Mouse (Mus musculus): ENCODE results near the gene Usf2.

The Usf2 gene

DNA sequence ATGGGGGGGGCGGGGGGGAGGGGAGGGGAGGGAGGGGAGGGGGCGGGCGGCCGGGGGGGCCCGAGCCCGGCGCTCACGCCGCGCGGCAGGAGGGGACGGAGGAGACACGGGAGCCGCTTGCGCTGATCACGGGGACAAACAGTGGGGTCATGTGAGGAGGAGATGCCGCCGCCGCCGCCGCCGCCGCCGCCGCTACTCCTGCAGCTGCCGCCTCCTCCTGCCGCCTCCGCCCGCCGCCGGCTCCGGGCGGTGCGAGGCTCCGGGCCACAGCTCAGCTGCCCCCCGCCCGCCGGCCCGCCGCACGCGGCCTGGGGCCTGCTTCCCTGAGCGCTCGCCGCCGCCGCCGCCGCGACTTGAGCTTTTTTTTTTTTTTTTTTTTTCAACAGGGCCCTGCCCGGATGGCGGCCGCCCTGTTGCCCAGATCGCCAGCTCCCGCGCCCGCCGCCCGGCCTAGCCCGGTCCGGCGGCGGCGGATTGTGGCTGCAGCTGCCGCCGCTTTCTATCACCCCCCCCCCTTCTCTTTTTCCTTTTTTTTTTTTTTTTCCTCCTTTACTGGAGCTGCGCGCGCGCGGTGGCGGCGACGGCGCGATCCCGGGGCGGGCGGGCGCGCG lies at the start of gene Usf2:
TSS of gene Usf2 (minus strand) at position 48 of the 611 bp plus-strand sequence.
- DNase-seq (ENCODE audit: low spot score in 2 of 2) = peak; percentile 77 to 87

DNA sequence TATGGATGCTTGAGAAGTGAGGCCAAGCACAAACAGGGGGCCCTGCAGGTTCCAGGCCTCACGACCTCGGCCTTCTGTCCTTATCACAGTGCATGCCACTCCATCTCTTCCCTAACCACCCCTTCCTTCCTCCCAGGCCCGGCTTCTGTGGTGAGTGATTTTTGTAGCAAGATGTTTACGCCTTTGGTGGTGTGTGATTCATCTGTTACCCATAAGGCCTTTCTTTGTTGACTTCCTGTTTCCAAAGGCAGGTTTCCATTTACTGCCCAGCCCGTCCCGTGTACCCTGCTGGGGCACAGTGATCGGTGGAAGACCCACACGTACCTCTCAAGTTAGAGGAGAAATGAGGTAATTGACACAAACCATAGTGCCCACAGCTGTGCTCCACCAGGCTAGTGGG lies 46.0 kb upstream of the Usf2 start:
- DNase-seq (ENCODE audit: low spot score in 2 of 2) = peak; percentile 36 to 65

DNA sequence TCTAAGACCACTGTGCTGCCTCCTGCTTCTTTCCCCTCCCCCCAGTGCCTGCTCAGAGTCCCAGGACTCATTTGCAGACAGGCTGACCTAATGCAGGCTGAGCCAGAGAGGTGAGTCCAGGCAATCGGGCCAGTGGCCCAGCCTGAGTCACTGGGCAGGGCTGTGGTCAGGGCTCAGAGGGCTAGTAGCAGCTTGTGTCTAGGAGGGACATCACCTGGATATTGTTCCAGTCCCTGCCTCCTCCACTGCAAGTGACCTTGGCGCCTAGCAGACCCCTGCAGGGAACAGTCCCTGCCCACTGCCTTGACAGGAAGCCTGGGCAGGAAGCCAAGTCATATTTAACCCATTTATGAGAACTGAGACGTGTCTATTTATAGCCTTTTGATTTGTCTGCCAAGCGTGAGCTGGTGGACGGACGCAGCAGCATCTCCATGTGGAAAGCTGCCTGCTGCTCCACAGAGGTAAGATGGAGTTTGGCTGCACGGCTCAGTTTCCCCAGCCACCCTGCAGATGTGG lies 44.0 kb upstream of the Usf2 start:
- DNase-seq (ENCODE audit: low spot score in 2 of 2) = peak; percentile 50 to 73

DNA sequence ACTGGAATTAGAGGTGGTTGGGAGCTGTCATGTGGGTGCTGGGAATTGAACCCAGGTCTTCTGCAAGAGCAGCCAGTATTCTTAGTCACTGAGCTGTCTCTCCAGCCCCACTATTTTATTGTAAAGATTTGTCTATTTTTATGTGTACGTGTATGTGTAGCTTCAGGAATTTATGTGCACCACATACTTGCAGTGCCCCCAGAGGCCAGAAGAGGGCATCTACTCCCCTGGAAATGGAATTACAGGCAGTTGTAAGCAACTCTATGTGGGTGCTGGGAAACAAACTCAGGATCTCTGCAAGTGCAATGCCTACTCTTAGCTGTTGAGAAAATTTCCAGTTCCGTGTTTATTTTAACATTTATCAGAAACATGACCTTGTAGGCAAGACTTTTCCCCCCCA lies 39.9 kb upstream of the Usf2 start:
- no peak for DNase-seq (ENCODE audit: low spot score in 2 of 2)

DNA sequence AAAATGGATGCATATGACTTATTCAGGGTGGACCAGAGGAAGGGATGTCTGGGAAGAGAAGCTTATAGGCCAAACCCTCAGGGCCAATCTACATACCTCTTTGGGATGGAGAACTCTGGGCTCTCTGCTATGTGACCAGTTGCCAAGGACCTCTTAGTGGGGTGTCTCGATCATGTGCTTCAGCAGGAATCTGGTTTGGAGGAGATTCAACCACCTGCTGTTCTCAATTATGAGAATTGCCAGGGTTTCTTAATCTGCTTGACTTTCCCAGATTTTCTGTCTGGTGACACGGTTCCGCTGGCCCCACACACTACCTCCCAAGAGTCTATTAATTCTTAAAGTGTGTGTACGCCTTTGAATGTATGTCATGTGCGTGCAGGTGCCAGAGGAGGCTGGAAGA lies 37.4 kb upstream of the Usf2 start:
- DNase-seq (ENCODE audit: low spot score in 2 of 2) = no peak

DNA sequence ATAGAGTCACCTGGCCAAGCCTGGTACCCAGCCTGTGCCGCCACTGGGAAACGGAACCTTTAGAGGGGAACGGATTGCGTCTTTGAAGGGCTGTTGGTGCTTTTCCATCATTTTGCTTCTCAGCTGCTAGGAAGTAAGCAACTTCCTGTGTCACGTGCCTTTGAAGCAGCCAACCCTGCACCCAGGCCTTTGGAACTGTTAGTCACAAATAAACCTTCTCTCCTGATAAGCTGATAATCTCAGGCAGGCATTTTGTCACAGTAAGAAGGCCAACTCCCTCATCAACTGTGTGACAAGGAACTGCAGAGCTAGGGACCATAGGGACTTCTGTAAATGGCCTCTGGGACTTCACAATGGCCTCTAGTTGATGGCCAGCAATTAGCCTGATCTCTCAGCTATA lies 35.5 kb upstream of the Usf2 start:
- DNase-seq (ENCODE audit: low spot score in 2 of 2) = no peak

DNA sequence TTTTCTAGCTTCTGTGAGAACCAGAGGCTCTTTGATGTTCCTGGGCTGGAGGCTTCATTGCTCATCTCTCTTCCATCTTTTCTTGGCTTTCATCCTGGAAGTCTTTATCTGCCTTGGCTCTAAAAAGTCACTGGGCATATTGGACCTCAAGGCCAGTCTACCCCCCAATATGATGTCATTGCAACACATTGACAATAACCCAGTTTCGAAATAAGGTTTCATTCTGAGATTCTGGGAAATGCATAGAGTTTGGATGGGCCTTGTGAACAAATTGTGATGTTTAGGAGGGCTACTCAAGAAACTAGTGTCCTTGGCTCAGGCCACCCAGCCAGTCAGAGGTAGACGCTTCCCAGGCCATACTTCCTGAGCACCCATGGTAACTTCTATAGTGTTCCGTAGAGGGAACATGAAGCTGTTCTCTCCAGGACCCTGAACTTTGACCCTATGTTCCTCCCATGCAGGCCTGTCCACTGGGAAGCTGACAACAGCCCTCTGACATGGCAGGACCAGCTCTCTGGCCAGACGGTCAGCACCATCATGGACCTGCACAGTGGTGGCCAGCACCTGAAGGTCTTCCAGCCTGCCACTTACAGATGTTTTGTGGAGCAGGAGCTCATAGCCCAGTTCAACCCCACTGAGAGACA lies 32.0 kb upstream of the Usf2 start:
- no peak for DNase-seq (ENCODE audit: low spot score in 2 of 2)

DNA sequence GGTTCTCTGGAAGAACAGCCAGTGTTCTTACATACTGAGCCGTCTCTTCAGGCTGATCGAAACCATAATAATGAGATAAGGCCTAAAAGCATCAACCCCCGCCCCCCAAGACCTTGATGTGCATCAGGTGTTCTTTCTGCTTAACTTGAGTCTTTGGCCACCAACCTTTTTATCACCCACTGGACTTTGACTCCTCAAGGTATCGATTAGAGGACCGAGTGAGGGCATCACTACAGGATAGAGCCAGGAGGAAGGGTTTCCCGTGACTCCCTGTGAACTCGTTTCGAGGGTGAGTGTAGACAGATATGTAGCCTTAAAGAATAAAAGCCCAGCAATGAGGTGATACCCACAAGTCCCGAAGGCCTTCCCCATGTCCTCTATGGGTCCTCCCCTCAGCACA lies 28.8 kb upstream of the Usf2 start:
- no peak for DNase-seq (ENCODE audit: low spot score in 2 of 2)

DNA sequence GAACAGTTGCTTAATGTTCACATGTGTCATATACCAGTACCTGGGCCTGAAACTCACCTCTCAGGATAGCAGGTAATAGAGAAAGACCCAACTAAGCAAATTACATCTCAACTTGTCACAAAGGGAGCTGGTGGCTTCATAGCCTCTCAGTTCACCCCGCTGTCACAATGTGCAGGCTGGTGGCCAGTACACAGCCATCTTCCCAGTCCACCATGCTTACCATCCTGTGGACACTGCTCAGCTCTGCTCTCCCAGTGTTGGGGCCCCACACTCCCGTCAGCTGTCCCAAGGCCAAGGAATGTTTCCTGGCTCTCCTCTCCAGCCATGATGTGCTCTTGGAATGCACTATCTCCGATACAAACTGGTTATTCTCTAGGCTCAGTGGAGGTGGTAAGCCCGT lies 25.1 kb upstream of the Usf2 start:
- no peak for DNase-seq (ENCODE audit: low spot score in 2 of 2)

DNA sequence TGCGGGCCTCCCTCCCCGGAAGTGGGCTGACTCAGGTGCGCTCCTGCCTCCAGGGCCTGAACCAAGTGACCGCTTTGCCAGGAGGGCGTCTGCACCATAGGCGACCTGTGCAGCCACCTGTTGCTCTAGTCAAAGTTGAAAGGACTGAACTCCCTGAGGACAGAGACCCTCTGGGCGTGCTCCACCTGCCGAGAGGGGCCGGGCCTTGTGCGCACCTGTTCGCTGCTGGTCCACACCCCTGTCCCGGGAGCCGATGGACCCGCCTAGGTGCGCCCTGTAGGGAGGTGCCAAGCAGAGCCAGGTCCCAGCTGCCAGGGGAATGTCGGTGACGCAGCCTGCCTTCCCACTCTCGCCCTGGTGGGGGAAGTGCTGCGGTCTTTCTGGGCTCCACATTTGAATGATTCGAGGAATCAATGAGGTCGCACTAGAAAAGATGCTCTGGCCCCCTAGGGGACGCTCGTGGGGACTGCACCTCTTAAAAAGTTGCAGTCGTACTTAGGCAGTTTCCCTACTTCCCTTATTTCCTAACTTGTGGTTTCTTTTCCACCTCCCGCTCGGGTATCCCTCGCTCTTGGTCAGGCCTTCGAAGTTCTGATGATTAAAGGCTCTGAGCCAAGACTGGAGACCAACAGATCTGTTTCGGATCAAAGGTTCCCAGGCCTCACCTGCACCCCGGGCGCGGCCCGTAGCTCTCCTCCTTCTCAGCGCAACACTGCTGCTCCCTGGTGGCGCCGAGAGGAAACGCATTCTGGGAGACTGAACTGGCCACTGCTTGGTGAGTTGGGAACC lies 17.1 kb upstream of the Usf2 start, which contains the start of gene Fam187b:
TSS of gene Fam187b (plus strand) at position 290 of the 789 bp plus-strand sequence.
- peak; percentile 86 to 95 for DNase-seq (ENCODE audit: low spot score in 2 of 2)

DNA sequence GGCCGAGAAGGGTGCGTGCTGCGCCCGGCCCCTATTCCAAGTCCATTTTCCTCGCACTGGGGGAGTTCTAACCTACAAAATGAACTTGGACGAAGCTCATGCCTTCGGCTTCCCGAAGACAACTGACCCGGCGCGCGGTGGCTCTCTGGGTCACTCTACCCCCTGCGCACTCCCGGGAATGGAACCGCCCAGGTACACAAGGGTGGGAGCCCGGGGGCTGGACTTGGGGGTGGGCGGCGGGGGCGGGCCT lies 16.6 kb upstream of the Usf2 start, which contains the start of gene Lsr:
TSS of gene Lsr (minus strand) at position 214 of the 250 bp plus-strand sequence.
- DNase-seq (ENCODE audit: low spot score in 2 of 2) = no peak

DNA sequence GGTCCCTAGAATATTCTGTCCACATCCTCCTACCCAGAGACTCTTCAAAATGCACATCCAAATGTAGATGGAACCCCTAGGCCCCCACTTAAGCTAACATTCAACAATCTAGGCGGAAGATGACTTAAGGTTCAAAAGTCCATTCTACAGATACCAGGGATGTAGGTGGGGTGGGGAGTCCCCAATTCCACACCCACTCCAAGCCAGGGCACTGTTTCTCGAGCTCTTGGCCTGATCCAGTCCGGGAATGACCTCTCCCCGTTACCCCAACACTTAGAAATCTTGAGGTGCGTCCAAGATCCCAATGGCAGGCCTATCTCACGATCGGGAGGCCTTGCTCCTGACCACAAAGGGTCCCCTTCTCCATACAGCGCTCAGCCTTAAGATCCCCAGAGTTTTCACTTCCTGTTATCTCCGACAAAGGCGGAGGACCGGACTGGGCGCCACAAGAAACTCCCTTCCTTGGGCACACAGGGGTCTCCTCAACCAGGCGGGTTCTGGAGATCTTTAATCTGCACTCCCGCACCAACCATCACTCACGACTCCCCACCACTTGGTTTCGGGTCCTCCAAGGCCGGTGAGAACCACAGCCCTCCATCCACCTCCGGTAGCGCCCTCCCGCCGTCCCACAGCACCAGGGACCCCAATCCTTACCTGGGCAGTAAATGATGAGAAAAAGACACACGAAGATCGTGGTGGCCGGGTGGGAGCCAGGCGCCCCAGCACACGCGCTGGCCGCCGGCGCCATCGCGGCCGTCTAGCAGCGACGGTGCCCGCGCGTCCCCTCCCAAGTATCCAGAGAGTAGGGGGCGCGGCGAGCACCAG lies 16.0 kb upstream of the Usf2 start:
- no peak for DNase-seq (ENCODE audit: low spot score in 2 of 2)

DNA sequence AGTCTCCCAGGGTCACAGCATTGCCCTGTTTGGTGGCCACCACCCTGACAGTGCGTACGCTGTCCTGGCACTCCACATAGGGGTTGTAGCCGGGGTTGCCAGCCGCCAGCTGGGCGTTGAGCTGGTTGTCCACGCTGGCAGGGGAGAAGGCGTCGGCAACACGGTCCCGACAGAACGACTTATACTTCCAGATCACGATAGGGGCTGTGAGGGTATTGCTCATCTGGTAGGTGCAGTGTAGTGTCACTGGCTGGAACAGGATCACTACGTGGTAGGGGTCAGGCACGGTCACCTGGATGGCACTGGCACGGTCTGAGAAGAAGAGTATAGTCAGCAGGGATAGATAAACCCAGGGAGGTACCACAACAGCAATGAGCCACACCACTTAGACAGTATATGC lies 15.3 kb upstream of the Usf2 start:
- DNase-seq (ENCODE audit: low spot score in 2 of 2) = no peak

DNA sequence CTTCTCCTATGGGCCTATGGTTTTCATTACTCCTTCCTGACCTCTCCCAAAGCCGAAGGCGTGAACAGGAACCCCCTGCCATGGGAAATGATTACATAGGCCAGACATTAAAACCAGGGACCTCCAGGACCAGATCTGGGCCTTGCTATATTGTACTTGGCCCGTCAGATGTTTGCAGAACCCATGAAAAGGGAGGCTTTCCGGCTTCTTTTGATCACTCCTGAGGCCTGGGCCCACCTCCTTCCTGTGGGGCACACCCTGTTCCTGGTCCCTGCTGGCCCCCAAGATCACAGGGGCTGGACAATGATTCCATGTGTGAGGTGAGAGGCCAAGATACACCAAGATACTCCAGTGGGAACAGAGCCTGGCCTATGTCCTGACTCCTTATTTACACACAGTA lies 12.6 kb upstream of the Usf2 start:
- DNase-seq (ENCODE audit: low spot score in 2 of 2) = no peak

DNA sequence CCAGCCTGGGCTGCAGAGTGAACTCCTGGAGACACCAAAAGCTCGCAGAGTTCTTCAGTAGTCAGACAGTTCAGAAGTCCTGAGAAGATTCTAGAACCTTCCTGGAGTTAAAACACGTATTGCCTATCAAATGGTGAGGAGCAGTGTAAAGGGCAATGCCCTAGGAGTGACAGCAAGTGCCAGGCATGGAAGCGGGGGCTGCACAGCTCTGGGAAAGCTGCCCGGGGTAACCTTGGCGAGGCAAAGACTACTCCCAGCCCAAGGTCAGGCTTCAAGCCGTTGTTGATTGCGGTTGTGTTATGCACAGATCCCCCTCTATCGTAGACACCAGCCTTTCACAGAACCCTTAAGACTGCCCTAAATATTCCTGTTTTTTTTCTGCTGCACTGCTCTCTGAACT lies 12.0 kb upstream of the Usf2 start:
- no peak for DNase-seq (ENCODE audit: low spot score in 2 of 2)

DNA sequence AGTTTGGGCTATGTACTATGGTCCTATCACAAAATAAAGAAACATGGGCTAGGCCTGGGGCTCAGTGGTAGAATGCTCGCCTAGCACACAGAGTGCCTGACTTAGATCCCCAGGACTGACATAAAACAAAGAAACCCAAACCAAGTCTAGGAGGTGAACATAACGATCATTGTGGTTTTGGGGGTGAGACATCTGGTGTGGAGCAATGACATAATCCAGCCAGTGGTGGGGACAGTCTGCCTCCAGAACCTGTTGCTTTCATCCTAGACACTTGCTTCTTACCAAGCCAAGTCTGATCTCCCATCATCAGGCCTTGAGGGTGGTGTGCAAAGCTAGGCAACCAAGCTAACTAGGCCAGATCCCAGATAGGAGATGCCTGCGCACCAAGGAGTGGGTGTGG lies 10.1 kb upstream of the Usf2 start:
- no peak for DNase-seq (ENCODE audit: low spot score in 2 of 2)

DNA sequence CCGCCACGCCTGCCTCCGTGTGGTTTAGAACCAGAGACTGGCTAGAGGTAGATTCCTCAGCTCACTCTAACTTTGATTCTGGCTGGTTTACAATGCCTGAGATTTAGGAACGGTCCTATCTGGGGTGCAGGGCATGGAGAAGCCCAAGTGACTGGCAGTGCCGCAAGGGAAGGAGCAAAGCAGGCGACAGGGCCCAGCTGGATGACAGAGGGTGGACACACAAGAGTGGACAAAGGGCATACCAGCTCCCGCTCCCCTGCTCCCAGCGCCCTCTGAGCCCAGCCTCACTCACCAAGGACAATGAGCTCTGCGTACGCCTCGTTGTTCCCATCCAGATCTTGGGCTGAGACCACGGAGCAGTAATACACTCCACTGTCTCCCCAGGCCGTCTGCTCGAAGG lies 9.1 kb upstream of the Usf2 start:
- DNase-seq (ENCODE audit: low spot score in 2 of 2) = no peak

DNA sequence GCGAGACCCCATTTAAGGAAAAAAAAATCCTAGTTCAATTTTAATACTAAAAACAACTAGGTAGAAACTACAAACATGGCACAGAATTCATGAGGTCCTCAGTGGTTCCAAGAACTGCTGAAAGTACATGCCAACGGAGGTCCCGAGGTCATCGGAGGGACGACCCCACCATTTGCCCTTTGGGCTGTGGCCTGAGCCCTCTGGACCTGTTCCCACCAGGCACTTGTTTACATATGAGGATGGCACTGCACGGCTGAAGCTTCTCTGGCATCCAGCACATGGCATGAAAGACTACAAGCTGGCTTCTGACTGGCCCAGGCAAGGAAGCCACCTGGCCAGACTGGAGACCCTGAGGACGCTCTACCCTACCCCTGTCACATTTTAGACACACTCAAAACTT lies 7.8 kb upstream of the Usf2 start:
- DNase-seq (ENCODE audit: low spot score in 2 of 2) = no peak

DNA sequence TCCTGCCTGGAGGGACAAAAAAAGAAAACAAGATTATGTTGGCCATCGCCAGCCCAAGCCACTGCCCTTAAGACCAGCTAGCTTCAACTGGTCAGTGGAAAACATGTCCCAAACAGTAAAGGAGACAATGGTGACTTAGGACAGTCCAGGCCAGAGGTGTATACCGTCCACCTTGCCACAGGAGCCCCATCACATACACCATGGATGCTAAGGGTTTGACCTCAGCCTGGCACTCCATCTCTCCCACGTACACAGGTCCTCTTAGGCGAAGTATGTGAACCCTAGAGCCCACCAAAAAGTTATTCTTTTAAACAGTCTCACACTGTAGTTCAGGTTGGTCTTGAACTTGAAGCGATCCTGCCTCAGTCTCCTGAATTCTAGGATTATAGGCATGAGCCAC lies 6.3 kb upstream of the Usf2 start:
- DNase-seq (ENCODE audit: low spot score in 2 of 2) = no peak

DNA sequence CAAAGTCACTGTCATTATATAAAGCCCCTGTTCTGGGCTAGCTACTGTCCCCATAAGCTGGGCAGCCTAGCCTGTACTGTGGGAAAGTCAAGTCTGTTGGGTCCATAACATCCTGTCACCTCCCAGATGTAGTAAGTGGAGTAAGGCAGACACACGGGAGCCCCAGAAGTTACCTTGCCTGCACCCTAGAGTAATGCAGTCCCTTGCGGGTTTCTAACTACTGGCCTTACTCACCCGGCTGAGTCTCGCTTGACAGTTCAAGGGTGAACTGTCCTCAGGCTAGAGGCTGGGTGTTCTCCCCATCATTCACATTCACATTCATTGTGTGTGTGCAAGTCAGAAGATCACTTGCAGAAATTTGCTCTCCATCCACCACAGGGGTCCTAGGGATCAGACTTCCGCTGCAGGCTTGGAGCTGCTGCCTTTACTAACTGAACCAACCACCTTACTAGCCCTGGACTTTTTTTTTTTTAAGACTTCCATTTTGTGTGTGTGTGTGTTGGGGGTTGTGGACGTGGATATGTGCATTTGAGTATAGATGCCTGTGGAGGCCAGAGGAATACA lies 3.3 kb upstream of the Usf2 start:
- no peak for DNase-seq (ENCODE audit: low spot score in 2 of 2)

DNA sequence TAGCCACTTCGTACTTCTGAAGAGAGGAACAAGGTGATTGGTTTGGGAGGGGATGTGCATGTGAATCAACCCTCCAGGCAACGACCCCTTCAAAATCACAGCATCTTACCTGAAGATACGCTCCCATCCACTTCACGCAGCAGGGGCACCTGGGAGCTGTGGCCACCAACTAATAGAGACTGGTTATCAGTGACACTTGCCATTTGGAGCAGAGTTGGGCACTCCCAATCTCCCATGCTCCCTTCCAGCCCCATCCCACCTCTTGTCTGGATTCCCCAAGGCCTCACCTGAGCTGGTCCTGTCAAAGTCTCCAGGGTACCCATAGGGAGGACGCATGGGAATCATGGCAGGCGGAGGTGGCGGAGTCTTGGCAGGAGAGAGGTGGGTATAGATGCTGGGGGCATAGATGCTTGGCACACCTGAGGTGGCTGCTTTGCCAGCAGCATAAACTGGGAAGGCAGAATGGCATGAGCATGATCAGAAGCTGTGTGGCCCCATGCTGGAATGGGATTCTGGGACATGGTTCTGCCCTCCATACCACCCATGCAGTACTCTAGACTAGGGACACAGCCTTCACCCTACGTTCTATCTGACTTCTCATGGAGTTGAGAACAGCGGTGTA lies 2.4 kb upstream of the Usf2 start:
- DNase-seq (ENCODE audit: low spot score in 2 of 2) = no peak
